Mouse (Mus musculus): ENCODE data around the gene BC003965. TPM values are rescaled to one million over a fixed set of nuclear protein-coding genes. Genes with fewer than 3 reads are reported as not detected.
A peak's percentile ranks its signal among the peaks of the same experiment; 100 is the strongest.
"Not testable (repeated sequence)": the region's sequence is repeated elsewhere in the genome, so short reads cannot be mapped to it uniquely, and the experiment has no call there.

Gene BC003965
- polyA plus RNA-seq, 1 experiment from 2014 or later: 36.3 TPM

DNA sequence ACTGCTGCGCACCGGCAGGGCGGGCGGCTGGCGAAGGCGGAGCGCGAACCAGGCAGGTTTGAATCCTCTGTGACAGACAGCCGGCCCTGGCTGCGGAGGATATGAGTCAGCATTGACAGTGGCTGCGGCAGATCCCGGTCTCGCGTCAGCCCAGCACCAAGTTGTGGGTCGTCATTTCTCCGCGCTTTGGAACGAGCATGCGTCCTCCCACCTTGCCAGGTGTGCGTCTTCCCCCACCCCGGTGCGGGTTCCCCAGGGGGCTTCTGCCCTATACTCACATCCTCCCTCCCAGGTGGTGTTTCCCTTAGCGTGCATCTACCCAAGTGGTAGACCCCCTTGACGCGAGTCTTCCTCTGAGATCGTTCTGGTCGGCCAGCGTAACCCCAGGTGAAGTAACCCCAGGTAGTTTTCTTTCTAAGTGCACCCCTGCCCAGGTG lies 38.2 kb downstream of the BC003965 start:
- H3K9me3 ChIP-seq; DNase-seq (ENCODE audit: low spot score): not testable (repeated sequence)
- Histone ChIP-seq H3K4me1 (replicated peaks) (peaks cover 19% of the 10 kb centered on the region), H3K27me3 (ENCODE audit: insufficient read depth, poor library complexity, severe bottlenecking) (peaks cover 11% of the 10 kb centered on the region), H3K4me3 (peak overlapping the region; percentile 56), H3K27ac (peak overlapping the region; percentile 66), H3K36me3 (peaks cover 43% of the 10 kb centered on the region)
- WGBS: 11% methylated on average over 17 of the region's 28 CpGs

DNA sequence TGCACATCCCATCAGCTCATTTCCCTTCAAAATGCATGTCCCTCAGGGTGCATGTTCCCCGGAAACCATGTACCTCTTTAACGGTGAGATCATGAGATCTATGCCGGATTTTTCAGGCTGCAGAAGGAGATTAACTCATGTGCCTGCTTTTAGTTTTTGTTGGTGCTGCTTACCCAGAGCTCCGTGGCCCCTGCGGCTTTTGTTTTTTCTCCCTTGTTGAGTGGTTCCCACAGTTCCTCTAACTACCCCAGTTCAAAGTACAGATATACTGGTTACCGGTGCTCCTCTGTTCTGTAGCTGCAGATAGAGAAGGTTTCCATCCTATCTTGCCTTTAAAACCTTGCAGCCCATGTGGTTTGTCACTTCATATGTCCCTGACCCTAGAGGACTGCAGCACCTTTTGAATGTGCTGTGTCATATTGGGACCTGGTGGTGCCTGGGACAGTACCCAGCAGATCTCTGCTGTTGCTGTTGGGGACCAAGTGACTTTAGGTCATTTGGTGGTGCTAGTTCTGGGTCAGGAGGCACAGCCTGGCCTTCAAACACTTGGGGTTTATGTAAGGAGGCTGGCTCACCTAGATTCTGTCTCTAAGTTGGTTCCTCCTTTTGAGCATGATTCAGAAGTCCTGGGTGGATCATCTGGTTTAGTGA lies 38.7 kb downstream of the BC003965 start:
- whole genome bisulfite sequencing: 52% methylated on average over 6 of the region's 6 CpGs
- no peak for DNase-seq (ENCODE audit: low spot score)
- peak overlapping the region; percentile 56 for H3K4me3 ChIP-seq
- peaks cover 19% of the 10 kb centered on the region for H3K4me1 ChIP-seq (replicated peaks)
- peaks cover 39% of the 10 kb centered on the region for H3K36me3 ChIP-seq
- H3K9me3 ChIP-seq: no peaks in the 10 kb centered on the region
- H3K27me3 ChIP-seq (ENCODE audit: insufficient read depth, poor library complexity, severe bottlenecking): peaks cover 11% of the 10 kb centered on the region
- H3K27ac ChIP-seq: peak overlapping the region; percentile 66; the same call in 1 of the 2 replicates

DNA sequence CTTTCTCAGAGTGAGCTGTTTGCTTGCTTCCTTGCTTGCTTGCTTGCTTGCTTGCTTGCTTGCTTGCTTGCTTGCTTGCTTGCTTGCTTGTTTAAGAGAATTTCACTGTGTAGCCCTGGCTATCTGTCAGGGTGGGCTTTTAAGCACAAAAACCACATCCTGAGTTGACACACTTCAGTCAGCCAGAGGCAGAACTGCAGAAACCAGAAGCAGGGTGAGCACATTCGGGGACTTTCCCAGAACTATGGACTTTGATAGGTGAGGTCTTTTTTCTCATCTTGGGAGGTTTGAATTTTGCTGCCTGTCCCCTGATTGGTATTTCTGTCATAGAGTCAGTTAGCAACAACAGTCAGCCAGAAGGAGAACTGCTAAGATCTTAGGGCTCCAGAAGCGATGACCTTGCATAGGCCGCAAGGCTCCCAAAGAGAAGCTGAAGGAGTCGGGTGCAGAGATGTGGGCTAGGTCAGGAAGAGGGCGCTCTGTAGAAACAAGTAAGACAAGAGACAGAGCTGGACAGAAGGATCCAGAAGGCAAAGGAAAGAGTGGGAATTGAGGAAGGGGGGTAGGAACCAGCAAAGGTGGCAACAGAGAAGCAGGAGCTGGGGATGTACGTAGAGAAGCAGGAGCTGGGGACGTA lies 40.4 kb downstream of the BC003965 start:
- peaks cover 11% of the 10 kb centered on the region for H3K27me3 ChIP-seq (ENCODE audit: insufficient read depth, poor library complexity, severe bottlenecking)
- 89% methylated on average over 7 of the region's 7 CpGs for WGBS
- H3K4me1 ChIP-seq (replicated peaks): peaks cover 19% of the 10 kb centered on the region
- no peak overlapping the region for H3K27ac ChIP-seq
- DNase-seq (ENCODE audit: low spot score): no peak
- no peak overlapping the region for H3K4me3 ChIP-seq
- no peaks in the 10 kb centered on the region for H3K9me3 ChIP-seq
- peaks cover 38% of the 10 kb centered on the region for H3K36me3 ChIP-seq

DNA sequence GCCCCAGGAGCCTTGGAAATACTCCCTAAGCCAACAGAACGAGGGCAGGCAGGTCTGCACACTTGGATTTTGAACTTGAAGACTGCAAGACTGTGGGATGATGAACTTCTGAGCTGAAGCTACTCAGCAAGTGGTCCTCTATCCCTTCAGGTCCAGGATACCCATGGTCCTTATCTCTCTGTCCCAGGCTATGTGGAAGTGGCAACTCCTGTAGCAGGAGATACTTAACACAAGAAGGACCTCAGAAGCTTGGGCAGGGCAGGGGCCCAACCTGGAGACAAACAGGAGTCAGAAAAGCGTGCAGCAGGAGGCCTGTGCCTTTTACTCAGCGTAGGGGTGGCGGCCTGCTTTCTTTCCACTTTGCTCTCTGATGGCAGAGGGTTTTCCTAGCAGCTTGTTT lies 41.3 kb downstream of the BC003965 start:
- WGBS: 84% methylated on average over 4 of the region's 4 CpGs
- no peak for DNase-seq (ENCODE audit: low spot score)
- Histone ChIP-seq H3K36me3 (peaks cover 41% of the 10 kb centered on the region), H3K4me1 (replicated peaks) (peaks cover 19% of the 10 kb centered on the region), H3K27me3 (ENCODE audit: insufficient read depth, poor library complexity, severe bottlenecking) (peaks cover 10% of the 10 kb centered on the region), H3K9me3 (no peaks in the 10 kb centered on the region), H3K4me3 (no peak overlapping the region), H3K27ac (no peak overlapping the region)

DNA sequence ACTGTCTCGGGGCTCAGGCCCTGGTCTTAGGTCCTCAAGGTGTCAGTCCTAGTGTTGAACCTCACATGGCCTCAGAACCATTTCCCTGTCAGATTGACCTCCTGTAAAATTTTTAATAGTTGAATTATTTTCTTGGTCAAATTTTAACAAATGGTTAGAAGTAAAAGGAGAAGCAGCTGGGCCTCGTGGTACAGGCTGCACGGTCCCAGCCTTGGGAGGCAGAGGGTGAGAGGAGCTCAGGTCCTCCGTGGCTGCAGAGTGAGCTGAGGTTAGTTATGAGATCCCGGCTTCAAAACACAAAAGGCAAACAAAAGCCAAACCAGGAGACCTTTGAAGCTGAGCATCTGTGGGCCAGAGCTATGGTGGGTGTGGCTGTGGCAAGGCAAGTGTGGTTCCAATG lies 43.6 kb downstream of the BC003965 start:
- H3K4me3 ChIP-seq: no peak overlapping the region
- H3K27me3 ChIP-seq (ENCODE audit: insufficient read depth, poor library complexity, severe bottlenecking): no peaks in the 10 kb centered on the region
- H3K27ac ChIP-seq: no peak overlapping the region
- 87% methylated on average over 5 of the region's 5 CpGs for WGBS
- H3K4me1 ChIP-seq (replicated peaks): no peaks in the 10 kb centered on the region
- no peak for DNase-seq (ENCODE audit: low spot score)
- no peaks in the 10 kb centered on the region for H3K9me3 ChIP-seq
- peaks cover 50% of the 10 kb centered on the region for H3K36me3 ChIP-seq

DNA sequence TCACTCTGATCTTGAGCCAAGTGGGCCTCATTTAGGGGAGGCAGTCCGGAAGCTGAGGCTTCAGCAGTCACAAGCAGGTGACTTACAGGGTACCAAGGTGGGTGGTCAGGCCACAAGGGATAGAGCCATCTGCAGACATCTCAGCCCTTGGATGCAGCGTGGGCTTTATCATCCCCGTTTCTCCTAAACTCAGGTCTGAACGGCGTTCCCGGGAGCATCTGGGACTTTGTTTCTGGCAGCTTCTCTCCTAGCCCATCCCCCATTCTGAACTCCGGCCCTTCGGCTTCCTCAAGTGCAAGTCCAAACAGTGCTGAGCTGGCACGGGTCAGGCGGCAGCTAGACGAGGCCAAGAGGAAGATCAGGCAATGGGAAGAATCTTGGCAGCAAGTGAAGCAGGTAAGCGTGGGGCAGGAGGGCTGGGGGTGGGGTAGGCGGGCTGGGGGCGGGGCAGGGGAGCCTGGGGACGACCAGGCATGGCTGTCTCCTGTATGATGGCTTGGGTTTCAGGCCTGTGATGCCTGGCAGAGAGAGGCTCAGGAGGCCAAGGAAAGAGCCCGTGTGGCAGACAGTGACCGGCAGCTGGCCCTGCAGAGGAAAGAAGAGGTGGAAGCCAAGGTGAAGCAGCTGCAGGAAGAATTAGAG lies 45.8 kb downstream of the BC003965 start:
- DNase-seq (ENCODE audit: low spot score); H3K4me1 ChIP-seq (replicated peaks); H3K4me3 ChIP-seq; H3K27me3 ChIP-seq (ENCODE audit: insufficient read depth, poor library complexity, severe bottlenecking); H3K27ac ChIP-seq; H3K9me3 ChIP-seq: not testable (repeated sequence)
- H3K36me3 ChIP-seq: peaks cover 56% of the 10 kb centered on the region
- WGBS: 84% methylated on average over 17 of the region's 17 CpGs

DNA sequence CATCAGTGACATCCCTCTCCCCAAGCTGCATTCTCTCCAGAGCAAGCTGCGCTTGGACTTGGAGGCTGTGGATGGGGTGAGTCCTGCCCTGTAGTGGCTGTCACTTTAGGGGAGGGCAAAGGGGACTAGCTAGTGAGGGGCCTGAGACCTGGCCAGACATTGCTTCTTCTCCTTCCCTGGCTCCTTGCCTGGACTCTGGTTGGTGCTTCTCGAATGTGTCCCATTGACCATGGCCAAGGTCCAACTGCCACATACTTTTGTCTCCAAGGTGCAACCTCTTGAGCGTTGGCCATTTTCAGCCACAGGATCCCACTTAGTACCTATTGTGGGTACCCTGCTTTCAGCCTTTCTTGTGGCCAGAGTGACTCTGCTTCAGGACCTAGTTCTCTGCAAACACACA lies 46.3 kb downstream of the BC003965 start:
- Histone ChIP-seq H3K36me3 (peaks cover 56% of the 10 kb centered on the region), H3K9me3 (no peaks in the 10 kb centered on the region), H3K27me3 (ENCODE audit: insufficient read depth, poor library complexity, severe bottlenecking) (no peaks in the 10 kb centered on the region), H3K4me3 (no peak overlapping the region), H3K27ac (no peak overlapping the region), H3K4me1 (replicated peaks) (no peaks in the 10 kb centered on the region)
- 94% methylated on average over 3 of the region's 3 CpGs for WGBS
- DNase-seq (ENCODE audit: low spot score): no peak

DNA sequence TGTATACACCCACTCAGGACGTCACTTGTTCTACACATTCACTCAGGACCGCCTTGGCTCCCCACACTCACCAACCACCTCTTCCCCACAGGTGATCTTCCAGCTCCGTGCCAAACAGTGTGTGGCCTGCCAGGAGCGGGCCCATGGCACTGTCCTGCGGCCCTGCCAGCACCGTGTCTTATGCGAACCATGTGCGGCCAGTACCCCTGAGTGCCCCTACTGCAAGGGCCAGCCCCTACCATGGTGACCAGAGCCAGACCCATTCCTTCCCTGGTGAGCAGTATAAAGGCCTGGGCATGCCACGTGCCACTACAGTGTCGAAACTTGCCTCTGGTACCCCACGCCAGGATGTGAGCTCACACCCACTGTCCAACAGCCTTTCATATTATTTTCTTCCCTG lies 47.3 kb downstream of the BC003965 start:
- not testable (repeated sequence) for H3K9me3 ChIP-seq
- 96% methylated on average over 7 of the region's 11 CpGs for WGBS

DNA sequence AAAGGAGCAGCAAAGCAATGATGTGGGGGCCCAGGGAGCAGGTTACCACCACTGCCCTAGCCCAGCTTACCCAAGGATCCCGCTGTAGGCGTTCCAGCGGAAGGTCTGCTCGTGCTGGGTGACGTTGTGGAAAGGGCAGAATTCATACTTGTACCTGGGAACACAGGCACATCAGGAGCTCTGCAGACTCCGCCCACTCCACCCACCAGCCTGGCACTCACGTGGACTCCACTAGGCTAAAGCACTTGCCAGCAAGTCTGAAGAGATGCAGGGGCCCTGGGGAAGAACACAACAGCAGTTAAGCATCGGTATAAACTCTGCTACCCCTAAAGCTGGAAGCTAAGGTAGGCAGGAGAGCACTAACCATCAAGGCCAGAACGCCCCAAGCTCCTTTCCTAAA lies 51.3 kb downstream of the BC003965 start:
- peaks cover 9% of the 10 kb centered on the region for H3K4me1 ChIP-seq (replicated peaks)
- H3K27me3 ChIP-seq (ENCODE audit: insufficient read depth, poor library complexity, severe bottlenecking): no peaks in the 10 kb centered on the region
- H3K4me3 ChIP-seq: no peak overlapping the region
- H3K9me3 ChIP-seq: no peaks in the 10 kb centered on the region
- H3K36me3 ChIP-seq: peaks cover 40% of the 10 kb centered on the region
- H3K27ac ChIP-seq: no peak overlapping the region
- DNase-seq (ENCODE audit: low spot score): no peak
- WGBS: 87% methylated on average over 9 of the region's 9 CpGs

More for the DNA sequence above, 47.3 kb downstream of the BC003965 start:
- H3K27ac ChIP-seq; H3K4me1 ChIP-seq (replicated peaks); H3K27me3 ChIP-seq (ENCODE audit: insufficient read depth, poor library complexity, severe bottlenecking); H3K4me3 ChIP-seq; DNase-seq (ENCODE audit: low spot score): not testable (repeated sequence)
- peaks cover 60% of the 10 kb centered on the region for H3K36me3 ChIP-seq

Other genes starting within 250 kb of the BC003965 start
- 51.4 and 61.7 TPM in 2 replicates for gene Mapk8ip3, start 247.6 kb upstream of the BC003965 start, polyA plus RNA-seq (2016; fragmentation: Nextera tagmentation; extraction: Ambion mirVana)
- gene Jpt2, start 223.9 kb upstream of the BC003965 start, polyA plus RNA-seq (2016; fragmentation: Nextera tagmentation; extraction: Ambion mirVana): 358 and 426 TPM in 2 replicates
- 7.9 and 9.1 TPM in 2 replicates for gene Cramp1l, start 168.8 kb upstream of the BC003965 start, polyA plus RNA-seq (2016; fragmentation: Nextera tagmentation; extraction: Ambion mirVana)
- gene Ift140, start 168.5 kb upstream of the BC003965 start, polyA plus RNA-seq (2016; fragmentation: Nextera tagmentation; extraction: Ambion mirVana): 25.1 and 31.7 TPM in 2 replicates
- 13.0 and 13.7 TPM in 2 replicates for gene Tmem204, start 101.0 kb upstream of the BC003965 start, polyA plus RNA-seq (2016; fragmentation: Nextera tagmentation; extraction: Ambion mirVana)
- 49.9 and 52.3 TPM in 2 replicates for gene Telo2, start 68.6 kb upstream of the BC003965 start, polyA plus RNA-seq (2016; fragmentation: Nextera tagmentation; extraction: Ambion mirVana)
- not detected in 2 replicates for gene Ptx4, start 63.8 kb upstream of the BC003965 start, polyA plus RNA-seq (2016; fragmentation: Nextera tagmentation; extraction: Ambion mirVana)
- gene Clcn7, start 51.2 kb upstream of the BC003965 start, polyA plus RNA-seq (2016; fragmentation: Nextera tagmentation; extraction: Ambion mirVana): 23.5 and 24.7 TPM in 2 replicates
- not detected in 2 replicates for gene Ccdc154, start 22.1 kb upstream of the BC003965 start, polyA plus RNA-seq (2016; fragmentation: Nextera tagmentation; extraction: Ambion mirVana)
- gene Gm38655, start 9.1 kb upstream of the BC003965 start, polyA plus RNA-seq (2016; fragmentation: Nextera tagmentation; extraction: Ambion mirVana): not detected in 2 replicates
- 8.5 and 8.6 TPM in 2 replicates for gene Unkl, start 3.8 kb downstream of the BC003965 start, polyA plus RNA-seq (2016; fragmentation: Nextera tagmentation; extraction: Ambion mirVana)
- gene Gnptg, start 55.6 kb downstream of the BC003965 start, polyA plus RNA-seq (2016; fragmentation: Nextera tagmentation; extraction: Ambion mirVana): 63.3 and 73.2 TPM in 2 replicates
- gene Tsr3, start 55.6 kb downstream of the BC003965 start, polyA plus RNA-seq (2016; fragmentation: Nextera tagmentation; extraction: Ambion mirVana): 76.9 and 86.4 TPM in 2 replicates
- 2.3 and 3.5 TPM in 2 replicates for gene Baiap3, start 71.8 kb downstream of the BC003965 start, polyA plus RNA-seq (2016; fragmentation: Nextera tagmentation; extraction: Ambion mirVana)
- gene Ube2i, start 90.1 kb downstream of the BC003965 start, polyA plus RNA-seq (2016; fragmentation: Nextera tagmentation; extraction: Ambion mirVana): 862 and 894 TPM in 2 replicates
- gene Prss34, start 113.8 kb downstream of the BC003965 start, polyA plus RNA-seq (2016; fragmentation: Nextera tagmentation; extraction: Ambion mirVana): not detected in 2 replicates
- gene Prss28, start 124.1 kb downstream of the BC003965 start, polyA plus RNA-seq (2016; fragmentation: Nextera tagmentation; extraction: Ambion mirVana): not detected in 2 replicates
- not detected in 2 replicates for gene Prss29, start 134.1 kb downstream of the BC003965 start, polyA plus RNA-seq (2016; fragmentation: Nextera tagmentation; extraction: Ambion mirVana)
- gene Tpsab1, start 161.0 kb downstream of the BC003965 start, polyA plus RNA-seq (2016; fragmentation: Nextera tagmentation; extraction: Ambion mirVana): not detected in 2 replicates
- not detected in 2 replicates for gene Tpsb2, start 181.8 kb downstream of the BC003965 start, polyA plus RNA-seq (2016; fragmentation: Nextera tagmentation; extraction: Ambion mirVana)
- 0.50 TPM in 1 of 2 replicates, not detected in the other for gene Tpsg1, start 184.7 kb downstream of the BC003965 start, polyA plus RNA-seq (2016; fragmentation: Nextera tagmentation; extraction: Ambion mirVana)
- gene Cacna1h, start 249.2 kb downstream of the BC003965 start, polyA plus RNA-seq (2016; fragmentation: Nextera tagmentation; extraction: Ambion mirVana): 3.9 and 6.8 TPM in 2 replicates